Mouse (Mus musculus): Measurements from ENCODE around the gene Gm3269.
"Not testable (repeated sequence)": the region's sequence is repeated elsewhere in the genome, so short reads cannot be mapped to it uniquely, and the experiment has no call there.

Gene Gm3269

DNA sequence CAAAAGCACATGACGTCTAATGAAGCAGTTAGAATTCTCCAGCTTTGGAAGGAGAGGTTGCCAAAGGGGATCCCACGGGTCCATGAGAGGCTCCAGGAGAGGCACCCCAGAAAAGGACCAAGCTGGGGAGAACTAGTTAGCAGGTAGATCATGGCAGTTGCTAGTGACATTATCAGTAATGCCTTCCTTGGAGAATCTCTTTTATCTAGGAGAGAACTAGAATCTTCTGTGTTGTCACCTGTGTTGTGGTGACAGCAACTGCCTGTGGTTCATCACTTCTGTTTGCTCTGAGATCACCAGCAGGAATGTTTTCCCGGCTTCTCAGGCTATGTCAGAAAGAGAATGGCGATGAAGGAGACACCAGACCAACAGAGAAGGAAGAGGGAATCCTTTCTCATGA is at the start of gene Gm3269:
Gene Gm3269 (plus strand): TSS at position 301 of the 400 bp plus-strand sequence.
- DNase-seq (ENCODE audit: inconsistent age in 2 of 2, low spot score in 1 of 2): not testable (repeated sequence)

DNA sequence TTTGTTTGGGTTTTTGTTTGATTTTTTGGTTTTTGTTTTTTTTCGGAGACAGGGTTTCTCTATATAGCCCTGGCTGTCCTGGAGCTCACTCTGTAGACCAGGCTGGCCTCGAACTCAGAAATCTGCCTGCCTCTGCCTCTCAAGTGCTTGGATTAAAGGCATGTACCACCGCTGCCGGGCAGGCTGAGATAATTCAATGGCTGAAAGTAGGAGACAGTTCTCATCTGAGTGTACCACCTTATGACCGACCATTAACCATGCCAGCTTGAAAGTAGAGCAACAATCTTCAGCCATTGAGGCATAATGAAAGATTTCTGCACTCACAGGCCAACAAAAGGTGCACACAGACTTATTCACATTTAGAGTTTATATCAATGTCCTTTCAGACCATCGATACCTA is 31.5 kb upstream of the Gm3269 start:
- DNase-seq (ENCODE audit: inconsistent age in 2 of 2, low spot score in 1 of 2): not testable (repeated sequence)

DNA sequence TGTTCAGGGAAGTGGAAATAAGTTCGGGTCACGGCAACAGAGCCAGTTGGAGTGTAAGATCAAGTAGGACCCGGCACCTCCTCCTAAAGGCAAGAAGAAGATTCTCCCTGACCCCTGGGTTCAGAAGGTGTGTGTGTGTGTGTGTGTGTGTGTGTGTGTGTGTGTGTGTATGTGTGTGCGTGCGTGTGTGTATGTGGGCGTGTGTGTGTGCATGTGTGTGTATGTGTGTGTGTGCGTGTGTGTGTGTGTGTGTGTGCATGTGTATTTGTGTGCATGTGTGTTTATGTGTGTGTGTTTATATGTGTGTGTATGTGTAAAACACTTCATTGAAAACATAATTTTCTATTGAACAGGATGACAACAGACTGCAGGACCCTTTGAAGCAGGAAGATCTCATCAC is 16.0 kb upstream of the Gm3269 start:
- DNase-seq (ENCODE audit: inconsistent age in 2 of 2, low spot score in 1 of 2): not testable (repeated sequence)

DNA sequence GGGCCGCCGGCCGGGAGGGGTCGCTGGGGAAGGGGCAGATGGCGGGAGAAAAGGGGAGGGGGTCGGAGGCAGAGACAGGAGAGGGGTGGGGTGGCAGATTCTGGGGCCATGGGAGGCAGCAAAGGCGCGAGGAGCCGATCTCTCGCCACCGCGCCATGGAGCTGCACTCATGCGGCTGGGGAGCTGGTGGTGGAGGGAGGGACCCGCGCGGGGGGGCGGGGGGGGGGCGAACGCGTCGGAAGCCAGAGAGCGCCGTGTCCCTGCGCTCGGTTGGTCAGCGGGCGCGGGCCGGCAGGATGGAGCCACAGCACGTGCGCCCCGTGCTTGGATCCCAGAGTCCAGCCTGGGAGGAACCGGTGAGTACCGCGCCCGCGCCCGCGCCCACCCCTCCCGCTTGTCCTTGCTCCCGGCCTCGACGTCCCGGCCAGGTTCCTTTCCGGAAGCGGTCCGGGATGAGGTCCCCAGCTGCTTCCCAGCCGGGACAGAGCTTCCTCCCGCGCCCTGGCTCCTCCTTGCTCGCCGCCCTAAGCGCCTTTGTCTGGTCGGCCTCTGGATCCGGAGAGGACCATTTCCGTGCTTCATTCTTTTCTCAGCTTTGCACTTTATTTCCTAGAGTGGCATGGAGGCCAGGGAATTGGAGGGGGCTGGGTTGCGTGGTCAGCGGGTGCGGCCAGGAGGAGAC is 17.5 kb downstream of the Gm3269 start, which contains the start of gene Gm3264:
Gene Gm3264 (plus strand): TSS at position 278 of the 682 bp plus-strand sequence.
- DNase-seq (ENCODE audit: inconsistent age in 2 of 2, low spot score in 1 of 2): peak in 1 of 2 experiments; percentile 19

DNA sequence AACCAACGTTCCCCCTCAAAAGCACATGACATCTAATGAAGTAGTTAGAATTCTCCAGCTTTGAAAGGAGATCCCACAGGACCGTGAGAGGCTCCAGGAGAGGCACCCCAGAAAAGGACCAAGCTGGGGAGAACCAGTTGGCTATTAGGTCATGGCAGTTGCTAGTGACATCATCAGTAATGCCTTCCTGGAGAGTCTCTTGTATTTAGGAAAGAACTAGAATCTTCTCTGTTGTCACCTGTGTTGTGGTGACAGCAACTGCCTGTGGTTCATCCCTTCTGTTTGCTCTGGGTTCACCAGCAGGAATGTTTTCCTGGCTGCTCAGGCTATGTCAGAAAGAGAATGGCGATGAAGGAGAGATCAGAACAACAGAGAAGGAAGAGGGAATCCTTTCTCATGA is 54.2 kb downstream of the Gm3269 start, which contains the start of gene Gm3278:
Gene Gm3278 (plus strand): TSS at position 301 of the 400 bp plus-strand sequence.
- not testable (repeated sequence) for DNase-seq (ENCODE audit: inconsistent age in 2 of 2, low spot score in 1 of 2)
